Mouse (Mus musculus) hindbrain, embryonic 11.5 days (tissue): Measurements from ENCODE around the gene Vmn2r113. TPM values are rescaled to one million over a fixed set of nuclear protein-coding genes. Genes with fewer than 3 reads are reported as not detected.
"Not testable (repeated sequence)": the region's sequence is repeated elsewhere in the genome, so short reads cannot be mapped to it uniquely, and the experiment has no call there.

Experiments used
- ATAC-seq: fragments of 200-750 bp; cut with Nextera tagmentation; 2 replicates; pipeline ENCODE4 v1.8.0; 2017; ENCODE audit warnings: mild to moderate bottlenecking, moderate TSS enrichment, moderate library complexity; ENCODE audit not compliant: low FRiP score
- DNase-seq: peaks from one replicate; pipeline ENCODE4 v3.0.0-alpha.2; 2015; ENCODE audit warnings: low spot score
- H3K27ac ChIP-seq: fragments of 300-500 bp; sonication (generic); 2 replicates; pipeline ENCODE4 v1.5.1; 2014; ENCODE audit warnings: mild to moderate bottlenecking, low read depth, low read length
- H3K27me3 ChIP-seq: fragments of 300-500 bp; sonication (generic); 2 replicates; pipeline ENCODE4 v1.6.1; 2014; ENCODE audit warnings: mild to moderate bottlenecking, low read length, moderate library complexity, mixed read lengths; ENCODE audit not compliant: control insufficient read depth, insufficient read depth
- H3K36me3 ChIP-seq: fragments of 300-500 bp; sonication (generic); 2 replicates; pipeline ENCODE4 v1.6.1; 2014; ENCODE audit warnings: mild to moderate bottlenecking, low read length, moderate library complexity, mixed read lengths; ENCODE audit not compliant: control insufficient read depth, insufficient read depth
- H3K4me1 ChIP-seq: fragments of 300-500 bp; sonication (generic); replicated peaks from 2 replicates; pipeline ENCODE4 v1.6.1; 2014; ENCODE audit warnings: low read length, mixed read lengths; ENCODE audit not compliant: control insufficient read depth, insufficient read depth
- H3K4me2 ChIP-seq: fragments of 300-500 bp; sonication (generic); replicated peaks from 2 replicates; pipeline ENCODE4 v1.6.1; 2014; ENCODE audit warnings: mild to moderate bottlenecking, low read depth, low read length
- H3K4me3 ChIP-seq: fragments of 300-500 bp; sonication (generic); 2 replicates; pipeline ENCODE4 v1.5.1; 2014; ENCODE audit warnings: low read depth, low read length
- H3K9ac ChIP-seq: fragments of 300-500 bp; sonication (generic); 2 replicates; pipeline ENCODE4 v1.6.1; 2014; ENCODE audit warnings: low read depth, low read length
- H3K9me3 ChIP-seq: fragments of 300-500 bp; sonication (generic); 2 replicates; pipeline ENCODE4 v1.6.1; 2016; ENCODE audit warnings: low read length; ENCODE audit not compliant: control insufficient read depth
- WGBS: fragments of 180-500 bp; shearing (Covaris S2); extraction: QIAGEN DNeasy Blood & Tissue Kit; methylation state at CpG from one replicate; pipeline ENCODE4 v1.1.7; 2014; 5-methylcytosine and 5-hydroxymethylcytosine counted together
- polyA plus RNA-seq: library from polyadenylated mRNA; unstranded; fragments of >200 nt; fragmentation: Nextera tagmentation; extraction: Ambion mirVana; gene quantifications from 2 replicates; pipeline ENCODE4 v1.2.1, GENCODE M21; 2014

Gene Vmn2r113
- polyA plus RNA-seq, result not detected in 2 replicates

- no CpG with 5 or more reads among the region's 4 CpGs for WGBS
- not testable (repeated sequence) for H3K4me2 ChIP-seq, H3K9me3 ChIP-seq, H3K36me3 ChIP-seq, H3K4me1 ChIP-seq, H3K27me3 ChIP-seq, ATAC-seq, H3K4me3 ChIP-seq, DNase-seq, H3K9ac ChIP-seq, H3K27ac ChIP-seq
These were observed at the start of gene Vmn2r113 for GRCm38 (mm10) chr17:22942684-22943083. Vmn2r113 (plus strand) TSS chr17:22942984.

Other genes with a start within 250 kb of the Vmn2r113 start
- gene Zfp945, start 75.8 kb upstream of the Vmn2r113 start, polyA plus RNA-seq, result 23.1 and 27.3 TPM in 2 replicates
- gene Vmn2r-ps130, start 118.2 kb downstream of the Vmn2r113 start, polyA plus RNA-seq, result not detected in 2 replicates